Mouse (Mus musculus) heart, embryonic 13.5 days (tissue): ENCODE measurements around the gene Myo9a. TPM values are rescaled to one million over a fixed set of nuclear protein-coding genes. Genes with fewer than 3 reads are reported as not detected.
"Not testable (repeated sequence)": the region's sequence is repeated elsewhere in the genome, so short reads cannot be mapped to it uniquely, and the experiment has no call there.

ENCODE experiments used
- ATAC-seq: fragments of 200-750 bp; cut with Nextera tagmentation; 2 replicates; pipeline ENCODE4 v1.8.0; 2017; ENCODE audit warnings: moderate TSS enrichment; ENCODE audit not compliant: insufficient number of reproducible peaks, low FRiP score, low TSS enrichment; ENCODE audit errors: extremely low read depth
- H3K27ac ChIP-seq: fragments of 300-500 bp; sonication (generic); replicated peaks from 2 replicates; pipeline ENCODE4 v1.5.1; 2015; ENCODE audit warnings: moderate library complexity, mild to moderate bottlenecking, inconsistent platforms
- H3K27me3 ChIP-seq: fragments of 300-500 bp; sonication (generic); replicated peaks from 2 replicates; pipeline ENCODE4 v1.6.1; 2015; ENCODE audit warnings: mild to moderate bottlenecking, inconsistent platforms
- H3K36me3 ChIP-seq: fragments of 300-500 bp; sonication (generic); 2 replicates; pipeline ENCODE4 v1.6.1; 2015; ENCODE audit warnings: mild to moderate bottlenecking, inconsistent platforms
- H3K4me1 ChIP-seq: fragments of 300-500 bp; sonication (generic); 2 replicates; pipeline ENCODE4 v1.6.1; 2015; ENCODE audit warnings: inconsistent platforms
- H3K4me2 ChIP-seq: fragments of 300-500 bp; sonication (generic); 2 replicates; pipeline ENCODE4 v1.6.1; 2015; ENCODE audit warnings: inconsistent platforms, mild to moderate bottlenecking, moderate library complexity
- H3K4me3 ChIP-seq: fragments of 300-500 bp; sonication (generic); 2 replicates; pipeline ENCODE4 v1.5.1; 2015; ENCODE audit warnings: moderate library complexity, mild to moderate bottlenecking, inconsistent platforms
- H3K9ac ChIP-seq: fragments of 300-500 bp; sonication (generic); 2 replicates; pipeline ENCODE4 v1.6.1; 2015; ENCODE audit warnings: inconsistent platforms, mild to moderate bottlenecking, moderate library complexity
- H3K9me3 ChIP-seq: fragments of 300-500 bp; sonication (generic); 2 replicates; pipeline ENCODE4 v1.6.1; 2016; ENCODE audit warnings: inconsistent platforms
- WGBS: fragments of 180-500 bp; shearing (Covaris S2); methylation state at CpG from one replicate; pipeline ENCODE4 v1.1.7; 2015; ENCODE audit warnings: mixed read lengths; 5-methylcytosine and 5-hydroxymethylcytosine counted together
- polyA plus RNA-seq: library from polyadenylated mRNA; unstranded; fragments of >200 nt; fragmentation: Nextera tagmentation; extraction: Ambion mirVana; gene quantifications from 2 replicates; pipeline ENCODE4 v1.2.1, GENCODE M21; 2015

The Myo9a gene
- polyA plus RNA-seq, 1 experiment from 2014 or later = 7.1 TPM

DNA sequence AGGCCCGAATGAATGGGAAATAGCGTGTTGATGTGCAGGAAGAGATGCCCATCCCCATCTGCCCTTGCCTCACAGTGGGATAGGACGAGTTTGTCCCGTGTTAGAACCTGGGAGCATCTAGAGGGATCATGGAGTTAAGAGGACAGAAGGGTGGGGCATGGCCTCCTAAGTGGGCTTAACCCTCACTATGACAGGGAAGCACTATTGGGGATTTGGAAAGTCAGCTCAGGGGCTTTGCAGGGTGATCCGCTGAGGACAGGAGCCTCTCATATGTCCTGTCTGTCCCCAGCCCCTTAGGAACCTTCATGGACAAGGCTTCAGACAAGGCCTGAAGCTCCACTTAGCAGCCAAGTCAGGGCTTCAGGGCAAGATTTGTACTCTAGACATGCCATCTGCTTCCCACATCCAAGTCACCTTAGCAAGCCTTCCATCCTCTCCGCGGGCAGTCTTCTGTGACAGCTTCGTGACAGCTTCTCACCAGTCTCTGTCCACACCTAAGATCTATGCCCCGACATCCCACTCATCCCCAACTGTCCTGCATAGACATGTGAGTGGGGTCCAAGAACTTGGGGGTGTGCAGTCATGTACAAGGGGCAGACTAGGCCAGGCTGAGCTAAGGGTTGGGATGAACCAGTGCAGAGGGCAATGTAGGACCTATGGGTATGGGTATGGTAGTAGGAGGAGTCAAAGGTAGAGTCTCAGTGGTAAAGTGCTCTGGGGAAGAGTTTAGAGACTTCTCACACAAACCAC is 200.5 kb downstream of the Myo9a start:
- Histone ChIP-seq H3K27ac (no peak overlapping the region), H3K4me3 (no peak overlapping the region), H3K27me3 (peaks cover 7% of the 10 kb centered on the region; the same call in 1 of the 2 replicates), H3K4me2 (no peak overlapping the region), H3K9ac (no peak overlapping the region), H3K4me1 (peaks cover 26% of the 10 kb centered on the region), H3K36me3 (no peaks in the 10 kb centered on the region), H3K9me3 (no peaks in the 10 kb centered on the region)
- ATAC-seq = no peak
- 88% methylated on average over 9 of the region's 9 CpGs for WGBS

DNA sequence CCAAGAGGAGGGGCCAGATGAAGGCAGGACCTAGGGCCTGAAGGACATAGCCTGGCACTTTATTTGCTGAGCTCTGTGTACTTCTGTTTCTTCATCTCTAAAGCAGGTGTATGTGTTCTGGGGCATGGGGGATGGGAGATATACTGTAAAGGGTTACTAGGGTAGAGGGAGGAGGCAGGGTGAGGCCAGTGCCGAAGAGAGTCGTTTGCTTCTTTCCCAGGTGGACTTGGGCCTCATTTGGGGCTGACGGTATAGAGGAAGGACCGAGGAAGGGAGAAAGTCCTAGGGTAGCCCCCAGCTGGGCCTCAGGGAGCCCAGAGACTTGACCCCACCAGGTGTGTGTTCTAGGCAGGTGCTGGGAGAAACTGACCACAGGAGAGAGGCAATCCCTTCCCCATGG is 201.2 kb downstream of the Myo9a start:
- Histone ChIP-seq H3K36me3 (no peaks in the 10 kb centered on the region), H3K4me1 (peaks cover 28% of the 10 kb centered on the region), H3K9me3 (no peaks in the 10 kb centered on the region), H3K9ac (no peak overlapping the region), H3K27me3 (peaks cover 7% of the 10 kb centered on the region; the same call in 1 of the 2 replicates), H3K4me2 (no peak overlapping the region), H3K27ac (no peak overlapping the region), H3K4me3 (no peak overlapping the region)
- 69% methylated on average over 4 of the region's 4 CpGs for WGBS
- no peak for ATAC-seq

DNA sequence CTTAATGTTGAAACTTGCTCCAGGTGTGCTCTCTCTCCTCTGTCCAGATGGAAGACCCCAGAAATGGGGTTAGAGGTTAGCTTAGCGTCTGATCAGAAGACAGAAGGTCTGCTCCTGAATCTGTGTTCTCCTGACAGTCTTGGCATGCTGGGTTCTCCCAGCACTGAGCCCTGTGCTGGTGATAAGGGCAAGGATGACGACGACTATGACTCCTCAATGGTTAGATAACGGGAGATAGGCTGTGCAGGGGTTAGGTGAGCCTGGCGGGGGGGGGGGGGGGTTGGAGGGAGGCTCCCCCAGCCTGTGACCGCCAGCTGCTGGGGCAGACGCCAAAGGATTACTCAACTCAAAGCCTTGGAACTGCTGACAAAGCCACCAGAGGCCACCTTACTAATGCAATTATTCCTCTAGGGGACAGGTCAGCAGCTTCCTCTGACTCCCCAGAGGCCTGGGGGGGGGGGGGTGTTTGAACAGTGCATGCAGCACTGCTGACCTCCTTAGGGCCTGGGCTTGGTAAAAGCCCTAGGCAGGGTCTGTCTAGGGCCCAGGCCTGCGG is 201.9 kb downstream of the Myo9a start:
- H3K4me1 ChIP-seq = peaks cover 28% of the 10 kb centered on the region
- H3K4me3 ChIP-seq = no peak overlapping the region
- peaks cover 2% of the 10 kb centered on the region; the same call in 1 of the 2 replicates for H3K27me3 ChIP-seq
- WGBS = 34% methylated on average over 7 of the region's 8 CpGs
- no peaks in the 10 kb centered on the region for H3K9me3 ChIP-seq
- H3K9ac ChIP-seq = no peak overlapping the region; the same call in 1 of the 2 replicates
- no peak overlapping the region for H3K27ac ChIP-seq
- no peak for ATAC-seq
- no peaks in the 10 kb centered on the region for H3K36me3 ChIP-seq
- H3K4me2 ChIP-seq = no peak overlapping the region

DNA sequence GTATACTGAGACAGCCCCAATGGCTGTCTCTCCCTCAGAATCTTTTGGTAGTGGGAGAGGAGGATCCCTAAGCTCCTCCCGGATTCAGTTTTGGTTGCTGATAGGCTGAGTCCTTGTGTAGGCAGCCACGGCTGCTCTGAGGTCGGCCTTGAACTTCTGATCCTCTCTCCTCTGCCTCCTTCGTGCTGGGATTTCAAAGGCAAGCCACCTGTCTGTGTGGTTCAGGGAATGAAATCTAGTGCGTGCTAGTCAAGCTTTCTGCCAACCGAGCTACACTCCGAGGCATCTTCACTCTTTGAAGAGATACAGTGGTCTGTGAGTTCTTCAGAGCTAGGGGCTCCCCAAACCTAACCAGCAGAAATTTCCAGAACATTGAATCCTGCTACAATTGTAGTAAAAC is 202.9 kb downstream of the Myo9a start:
- H3K4me1 ChIP-seq = peaks cover 28% of the 10 kb centered on the region
- no peaks in the 10 kb centered on the region for H3K36me3 ChIP-seq
- 79% methylated on average over 7 of the region's 7 CpGs for WGBS
- ATAC-seq = no peak
- H3K4me2 ChIP-seq = no peak overlapping the region
- H3K27ac ChIP-seq = no peak overlapping the region
- no peak overlapping the region for H3K9ac ChIP-seq
- no peak overlapping the region for H3K4me3 ChIP-seq
- H3K27me3 ChIP-seq = no peaks in the 10 kb centered on the region; the same call in 1 of the 2 replicates
- no peaks in the 10 kb centered on the region for H3K9me3 ChIP-seq

DNA sequence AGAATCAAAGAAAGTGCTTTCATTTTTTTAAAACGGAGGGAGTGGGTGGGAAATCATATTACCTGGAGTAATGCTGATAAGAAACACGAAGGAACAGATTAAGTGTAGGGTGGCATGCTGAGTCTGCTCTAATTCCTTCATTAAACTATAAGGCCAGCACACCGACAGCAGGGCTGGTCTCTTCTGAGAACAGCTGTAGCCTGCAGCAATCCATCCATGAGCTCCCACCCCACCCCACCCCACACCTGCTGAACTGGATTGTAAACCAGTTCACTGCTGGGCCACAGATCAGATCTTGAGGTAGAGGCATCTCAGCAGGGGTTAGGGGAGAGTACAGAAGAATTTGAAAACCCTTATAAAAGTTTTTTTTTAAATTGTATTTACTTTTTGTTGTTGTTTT is 204.5 kb downstream of the Myo9a start:
- Histone ChIP-seq H3K9ac (no peak overlapping the region), H3K27ac (peak overlapping the region; percentile 63), H3K36me3 (no peaks in the 10 kb centered on the region), H3K9me3 (no peaks in the 10 kb centered on the region), H3K4me1 (peaks cover 31% of the 10 kb centered on the region), H3K27me3 (no peaks in the 10 kb centered on the region), H3K4me2 (0 out of 2 replicates have a peak overlapping the region, but pooled peaks have one; percentile 42), H3K4me3 (no peak overlapping the region)
- ATAC-seq = no peak
- 48% methylated on average over 3 of the region's 3 CpGs for WGBS

DNA sequence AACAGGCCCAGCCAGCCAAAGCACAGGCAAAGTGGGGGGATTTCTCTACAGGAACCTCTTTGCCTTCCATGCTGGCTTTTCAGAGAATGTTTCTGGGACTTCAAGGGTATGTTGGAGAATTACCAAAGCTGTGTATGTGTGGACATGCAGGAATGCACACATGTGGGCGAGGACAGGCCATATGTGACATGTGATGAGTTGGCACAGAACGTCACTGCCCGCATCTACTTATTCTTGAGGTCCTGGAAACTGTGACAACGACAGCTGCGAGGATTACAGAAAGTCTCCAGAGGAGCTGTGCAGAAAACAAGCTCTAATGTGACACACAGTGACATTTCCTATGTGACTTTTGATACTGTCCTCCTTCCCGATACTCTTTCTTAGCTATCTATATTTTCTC is 205.0 kb downstream of the Myo9a start:
- H3K9ac ChIP-seq = no peak overlapping the region
- no peaks in the 10 kb centered on the region for H3K27me3 ChIP-seq
- no peak for ATAC-seq
- H3K4me3 ChIP-seq = no peak overlapping the region
- H3K9me3 ChIP-seq = no peaks in the 10 kb centered on the region
- H3K27ac ChIP-seq = peak overlapping the region; percentile 63
- H3K4me2 ChIP-seq = peak overlapping the region; percentile 42
- no peaks in the 10 kb centered on the region for H3K36me3 ChIP-seq
- peaks cover 31% of the 10 kb centered on the region for H3K4me1 ChIP-seq
- WGBS = 21% methylated on average over 6 of the region's 6 CpGs

DNA sequence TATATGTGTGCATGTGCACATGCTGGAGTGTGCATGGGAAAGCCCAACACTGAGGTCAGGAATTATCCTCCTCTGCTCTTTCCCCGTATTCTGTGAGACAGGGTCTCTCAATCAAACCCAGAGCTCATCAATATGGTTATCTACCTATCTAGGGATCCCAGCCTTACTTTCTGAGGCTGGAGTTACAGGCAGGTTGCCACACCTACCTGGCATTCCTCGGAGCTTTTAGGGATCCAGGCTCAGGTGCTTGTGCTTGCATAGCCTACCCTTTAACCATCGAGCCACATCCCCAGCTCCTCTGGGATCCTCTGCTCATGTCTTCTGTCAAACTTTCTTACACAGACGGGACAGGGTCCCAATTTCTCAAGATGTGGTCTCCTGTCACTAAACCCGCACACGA is 205.8 kb downstream of the Myo9a start:
- peaks cover 4% of the 10 kb centered on the region; the same call in 1 of the 2 replicates for H3K27me3 ChIP-seq
- H3K36me3 ChIP-seq = no peaks in the 10 kb centered on the region
- H3K27ac ChIP-seq = peak overlapping the region; percentile 63; the same call in 1 of the 2 replicates
- H3K4me3 ChIP-seq = no peak overlapping the region
- 36% methylated on average over 6 of the region's 6 CpGs for WGBS
- no peak for ATAC-seq
- peaks cover 31% of the 10 kb centered on the region for H3K4me1 ChIP-seq
- no peaks in the 10 kb centered on the region for H3K9me3 ChIP-seq
- no peak overlapping the region; the same call in 1 of the 2 replicates for H3K9ac ChIP-seq
- peak overlapping the region; percentile 42; the same call in 1 of the 2 replicates for H3K4me2 ChIP-seq

DNA sequence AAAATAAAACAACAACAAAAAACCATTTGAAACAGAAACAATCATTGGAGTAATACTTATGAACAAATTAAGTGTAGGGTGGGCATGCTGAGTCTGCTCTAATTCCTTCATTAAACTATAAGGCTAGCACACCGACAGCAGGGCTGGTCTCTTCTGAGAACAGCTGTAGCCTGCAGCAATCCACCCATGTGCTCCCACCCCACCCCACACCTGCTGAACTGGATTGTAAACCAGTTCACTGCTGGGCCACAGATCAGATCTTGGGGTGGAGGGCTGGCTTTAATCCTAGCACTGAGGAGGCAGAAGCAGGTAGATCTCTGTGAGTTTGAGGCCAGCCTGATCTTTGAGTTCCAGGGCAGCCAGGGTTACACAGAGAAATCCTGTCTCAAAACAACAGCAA is 207.4 kb downstream of the Myo9a start:
- not testable (repeated sequence) for H3K4me2 ChIP-seq, H3K27me3 ChIP-seq, H3K4me3 ChIP-seq, H3K27ac ChIP-seq, ATAC-seq, H3K9me3 ChIP-seq, H3K36me3 ChIP-seq, H3K9ac ChIP-seq
- peaks cover 23% of the 10 kb centered on the region for H3K4me1 ChIP-seq
- 76% methylated on average over 1 of the region's 1 CpGs for WGBS

DNA sequence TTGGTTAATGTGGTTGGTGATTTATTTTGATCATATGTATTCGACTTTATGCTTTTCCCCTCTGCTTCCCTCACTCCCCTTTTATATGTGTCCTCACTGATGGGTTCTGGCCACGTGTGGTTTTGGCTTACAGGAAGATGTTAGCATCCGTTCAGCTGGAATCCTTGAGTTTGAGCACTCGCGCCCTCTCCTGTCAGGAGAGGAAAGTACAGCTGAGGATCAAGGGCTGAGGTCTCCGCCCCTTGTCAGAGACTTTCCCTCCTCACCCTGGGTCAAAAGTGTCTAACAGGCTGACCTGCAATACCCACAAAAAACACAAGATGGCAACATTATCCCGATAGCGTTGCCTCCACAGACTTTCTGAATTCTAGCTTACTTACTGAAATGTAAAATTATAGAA is 208.6 kb downstream of the Myo9a start:
- Histone ChIP-seq H3K4me2 (no peak overlapping the region), H3K27ac (no peak overlapping the region), H3K36me3 (no peaks in the 10 kb centered on the region), H3K9ac (no peak overlapping the region), H3K9me3 (no peaks in the 10 kb centered on the region), H3K4me1 (peaks cover 27% of the 10 kb centered on the region), H3K4me3 (no peak overlapping the region), H3K27me3 (peaks cover 4% of the 10 kb centered on the region; the same call in 1 of the 2 replicates)
- 4% methylated on average over 8 of the region's 8 CpGs for WGBS
- no peak for ATAC-seq

DNA sequence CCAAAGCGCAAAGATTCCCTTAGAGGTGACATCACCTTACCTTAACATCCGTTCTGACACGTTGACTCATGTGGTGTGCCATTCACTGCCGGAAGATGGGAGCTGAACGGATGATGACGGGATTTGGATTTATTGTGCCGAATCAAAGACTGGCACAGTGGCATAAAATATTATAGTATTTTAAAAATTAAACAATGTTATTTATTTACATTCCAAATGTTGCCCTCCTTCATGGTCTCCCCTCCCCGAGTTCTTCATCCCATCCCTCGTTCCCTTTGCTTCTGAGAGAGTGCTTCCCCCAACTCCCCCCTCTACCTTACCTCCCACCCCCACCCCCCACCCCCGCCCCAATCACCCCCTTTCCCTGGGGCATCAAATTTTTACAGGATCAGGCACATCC is 209.9 kb downstream of the Myo9a start, which contains the start of gene Nr2e3:
Gene Nr2e3, minus strand, starts transcription at position 101 of the 400 bp plus-strand sequence.
- 82% methylated on average over 10 of the region's 10 CpGs for WGBS

DNA sequence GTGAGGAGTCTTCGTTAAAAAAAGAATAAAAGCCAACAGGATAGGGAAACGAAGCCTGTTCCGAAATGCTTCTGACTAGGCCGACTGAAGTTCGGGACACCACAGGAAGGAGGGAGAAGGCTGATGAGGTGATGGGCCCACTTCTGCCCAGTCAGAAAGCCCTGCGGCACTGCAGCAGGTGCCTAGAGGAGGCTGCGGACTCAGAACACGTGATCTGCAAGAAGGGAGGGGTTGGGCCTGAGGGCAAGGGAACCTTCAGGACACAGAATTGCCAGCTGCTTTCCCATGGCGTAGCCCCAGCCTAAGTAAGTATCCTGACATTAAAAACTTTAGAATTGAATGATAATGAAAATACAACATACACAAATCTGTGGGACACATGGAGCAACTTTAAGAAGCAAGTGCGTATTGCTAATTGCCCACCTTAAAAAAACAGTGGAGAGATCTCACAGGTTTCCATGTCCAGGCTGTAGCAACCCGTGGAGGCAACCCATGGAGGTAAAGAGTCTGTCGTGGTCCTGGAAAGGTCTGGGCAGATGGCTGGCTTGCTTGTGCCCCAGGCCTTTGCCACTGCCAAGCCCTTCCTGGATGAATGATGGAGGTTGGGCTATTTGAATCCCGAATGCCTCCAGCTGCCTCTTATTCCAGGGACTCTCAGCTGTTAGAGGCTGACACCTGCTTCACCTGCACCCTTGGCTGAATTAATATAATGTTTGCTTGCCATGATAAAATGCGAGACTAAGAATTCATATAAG is 210.7 kb downstream of the Myo9a start:
- Histone ChIP-seq H3K9ac (no peak overlapping the region), H3K4me3 (no peak overlapping the region), H3K9me3 (no peaks in the 10 kb centered on the region), H3K36me3 (no peaks in the 10 kb centered on the region), H3K4me2 (no peak overlapping the region), H3K27ac (no peak overlapping the region), H3K4me1 (peaks cover 25% of the 10 kb centered on the region), H3K27me3 (peaks cover 4% of the 10 kb centered on the region; the same call in 1 of the 2 replicates)
- 71% methylated on average over 14 of the region's 14 CpGs for WGBS
- ATAC-seq = no peak

More for the DNA sequence above, 209.9 kb downstream of the Myo9a start, which contains the start of gene Nr2e3:
- Histone ChIP-seq H3K36me3 (no peaks in the 10 kb centered on the region), H3K27ac (no peak within 1 kb of the TSS), H3K4me3 (no peak within 1 kb of the TSS), H3K4me2 (no peak within 1 kb of the TSS), H3K4me1 (peaks cover 30% of the 10 kb centered on the region), H3K9me3 (no peaks in the 10 kb centered on the region), H3K9ac (no peak within 1 kb of the TSS), H3K27me3 (peaks cover 4% of the 10 kb centered on the region; the same call in 1 of the 2 replicates)
- ATAC-seq = no peak
